Mouse (Mus musculus): ENCODE measurements around the gene Mlf2.

Mlf2 gene

DNA sequence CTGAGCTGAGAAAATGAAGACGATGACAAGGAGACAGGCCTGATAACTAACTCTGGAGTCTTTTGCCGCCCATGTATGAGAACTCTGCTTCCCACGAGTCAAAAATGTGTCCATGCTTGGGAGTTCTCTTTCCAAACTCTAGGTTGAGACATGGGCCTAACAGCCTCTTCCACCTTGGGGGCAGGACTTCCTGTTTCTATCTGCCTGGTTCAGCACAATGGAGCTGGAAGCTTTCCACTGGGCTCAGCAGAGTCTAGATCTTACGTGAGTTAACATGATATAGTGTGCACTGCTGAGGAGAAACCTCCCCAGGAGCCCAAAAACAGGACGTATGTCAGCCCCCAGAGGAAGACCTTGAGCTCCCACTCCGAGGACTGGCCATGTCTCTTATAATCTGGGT is 18.0 kb upstream of the Mlf2 start:
- DNase-seq = no peak

DNA sequence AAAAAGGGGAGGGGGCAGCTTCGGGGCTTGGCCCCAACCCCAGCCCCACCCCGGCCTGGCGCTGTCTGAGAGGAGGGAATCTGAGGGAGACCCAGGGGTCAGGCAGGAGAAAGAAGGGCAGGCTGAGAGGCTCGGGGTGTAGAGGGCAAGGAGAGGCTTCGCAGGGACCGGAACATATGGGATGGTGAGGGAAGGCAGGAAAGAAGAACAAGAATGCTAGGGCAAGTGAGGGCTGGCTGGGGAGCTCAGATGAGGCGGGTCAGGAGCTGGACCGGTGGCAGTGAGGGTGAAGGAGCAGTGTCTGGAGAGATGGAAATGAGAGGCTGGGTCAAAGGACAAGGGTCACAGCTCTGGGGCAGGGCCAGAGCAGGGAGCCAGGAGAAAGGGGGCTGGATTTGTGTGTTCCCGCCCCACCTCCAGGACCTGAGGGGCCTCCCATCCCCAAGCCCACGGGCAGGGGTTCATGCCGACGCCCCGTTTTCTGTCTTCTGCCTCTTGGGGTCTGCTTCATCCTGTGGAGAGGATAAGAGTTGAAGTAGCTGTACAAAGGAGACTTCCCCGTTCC is 17.4 kb upstream of the Mlf2 start:
- no peak for DNase-seq

DNA sequence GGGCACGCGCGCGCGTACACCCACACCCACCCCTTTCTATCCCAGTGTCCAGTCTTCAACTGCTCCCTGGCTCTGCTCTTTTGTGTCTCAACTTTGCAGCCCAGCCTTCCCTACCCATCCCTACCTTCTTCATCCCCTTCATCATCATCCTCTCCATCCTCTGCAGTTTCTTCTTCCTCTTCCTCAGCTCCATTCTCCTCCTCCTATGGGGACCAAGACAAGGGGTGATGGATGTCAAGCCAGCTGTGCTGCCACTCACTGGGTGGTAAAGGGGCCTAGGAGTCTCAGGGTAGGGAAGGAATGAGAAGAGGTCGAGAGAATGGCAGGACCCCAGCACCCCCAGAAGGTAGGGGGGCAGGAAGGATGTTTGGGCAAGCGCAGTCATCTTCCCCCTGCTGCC is 16.7 kb upstream of the Mlf2 start:
- no peak for DNase-seq

DNA sequence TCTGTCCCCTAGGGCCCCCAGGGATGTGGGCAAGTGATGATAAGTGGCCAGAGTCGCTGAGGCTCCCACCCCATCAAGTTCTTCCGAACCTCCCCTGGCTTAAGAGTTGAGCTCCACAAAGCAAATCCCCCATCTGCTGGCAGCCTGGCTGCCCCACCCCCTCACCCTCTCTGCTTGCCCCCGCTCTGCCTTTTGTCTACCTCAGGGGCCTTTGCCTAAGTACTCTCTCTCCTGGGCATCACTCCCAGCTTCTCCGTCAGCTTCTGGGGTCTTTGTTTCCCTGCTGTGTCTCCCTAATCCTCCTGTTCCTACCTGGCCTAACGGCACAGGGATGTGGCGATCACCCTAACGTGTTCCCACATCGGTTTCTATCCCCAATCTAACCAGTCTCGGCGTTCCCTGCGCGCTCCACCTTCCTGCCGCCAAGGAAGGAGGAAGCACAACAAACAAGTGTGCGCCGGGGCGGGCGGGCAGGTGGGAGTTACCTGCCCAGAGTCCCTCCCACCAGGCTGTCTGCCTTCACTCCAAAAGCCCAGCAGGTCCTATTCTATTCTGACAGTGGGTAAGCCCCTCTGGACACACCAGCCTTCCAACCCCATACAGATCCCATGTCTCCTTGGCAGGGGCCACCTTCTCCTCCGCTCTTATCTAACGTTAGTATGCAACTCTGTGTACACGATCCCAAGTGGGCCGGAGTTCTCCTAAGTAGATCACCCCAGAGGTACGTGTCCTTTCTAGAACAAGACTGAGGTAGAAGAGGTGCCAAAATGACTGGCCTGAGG is 15.8 kb upstream of the Mlf2 start:
- peak; percentile 55 for DNase-seq

DNA sequence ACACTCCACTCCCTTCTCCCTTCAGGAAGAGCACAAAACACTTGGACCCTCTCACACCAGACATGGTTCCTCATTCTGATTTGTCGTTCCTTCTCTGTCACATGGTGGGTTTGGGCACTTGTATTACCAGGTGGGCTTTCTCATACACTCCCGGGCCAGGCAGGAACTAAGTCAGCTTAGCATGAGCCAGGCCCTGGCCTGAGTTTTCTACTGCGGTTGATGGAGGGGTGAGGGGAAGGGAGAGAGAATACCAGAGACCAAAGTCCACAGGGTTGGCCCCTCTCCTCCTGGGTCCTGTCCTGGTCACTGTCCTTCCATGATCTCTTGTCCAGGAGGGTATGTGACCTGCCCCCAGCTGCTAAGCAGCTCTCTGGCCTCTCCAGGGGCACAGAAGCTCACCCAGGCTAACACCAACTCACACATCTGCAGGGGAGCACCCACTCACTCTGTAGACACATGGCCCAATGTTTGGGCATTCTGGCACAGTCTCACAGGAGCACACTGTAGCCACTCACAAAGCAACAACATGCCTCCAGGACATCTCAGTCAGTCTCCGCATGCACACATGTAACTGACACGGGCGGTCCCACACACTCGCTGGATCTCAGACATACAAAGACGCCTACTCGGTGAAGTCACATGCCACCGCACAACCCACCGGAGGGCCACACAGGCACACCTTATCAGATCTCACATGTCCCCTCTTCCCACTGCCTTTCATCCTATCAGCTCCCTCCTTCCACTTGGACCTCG is 15.1 kb upstream of the Mlf2 start:
- peak; percentile 43 to 54 for DNase-seq

DNA sequence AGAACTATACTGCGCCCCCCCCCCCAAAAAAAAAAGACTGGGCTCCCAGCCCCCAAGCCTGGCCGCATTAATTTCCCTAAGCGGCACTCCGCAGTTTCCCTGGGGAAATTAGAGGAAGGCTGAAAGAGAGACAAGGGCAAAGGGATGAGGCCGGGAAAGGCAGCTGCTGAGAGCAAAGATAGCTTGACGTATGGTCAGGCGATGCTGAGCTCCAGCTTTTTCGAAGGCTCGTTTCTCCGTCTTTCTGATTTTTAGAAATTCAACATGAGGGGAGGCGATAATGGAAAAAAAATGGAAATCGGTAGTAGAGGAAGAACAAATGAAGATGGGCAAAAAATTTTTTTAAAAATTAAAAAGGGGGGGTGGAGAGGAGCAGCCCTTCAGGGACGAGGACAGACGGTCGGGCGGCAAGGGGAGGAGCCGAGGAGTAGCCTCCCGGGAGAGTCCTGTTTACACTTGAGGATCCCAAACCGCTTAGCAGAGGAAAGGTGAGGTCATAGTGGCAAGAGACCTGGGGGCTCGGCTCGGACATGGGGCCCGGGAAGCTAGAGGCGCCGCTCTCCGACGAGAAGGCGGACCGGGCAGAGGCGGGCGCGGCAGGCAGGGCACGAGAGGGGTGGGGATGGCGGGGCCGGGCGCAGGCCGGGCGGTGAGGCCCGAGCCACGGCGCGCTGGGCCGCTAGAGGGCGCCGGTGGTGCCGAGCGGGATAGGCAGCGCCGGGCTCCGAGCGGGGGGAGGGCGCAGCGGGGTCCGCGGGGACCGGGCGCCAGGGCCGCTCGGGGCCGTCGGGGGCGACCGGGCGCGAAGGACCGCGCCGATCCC is 14.3 kb upstream of the Mlf2 start:
- DNase-seq = peak; percentile 93 to 99

DNA sequence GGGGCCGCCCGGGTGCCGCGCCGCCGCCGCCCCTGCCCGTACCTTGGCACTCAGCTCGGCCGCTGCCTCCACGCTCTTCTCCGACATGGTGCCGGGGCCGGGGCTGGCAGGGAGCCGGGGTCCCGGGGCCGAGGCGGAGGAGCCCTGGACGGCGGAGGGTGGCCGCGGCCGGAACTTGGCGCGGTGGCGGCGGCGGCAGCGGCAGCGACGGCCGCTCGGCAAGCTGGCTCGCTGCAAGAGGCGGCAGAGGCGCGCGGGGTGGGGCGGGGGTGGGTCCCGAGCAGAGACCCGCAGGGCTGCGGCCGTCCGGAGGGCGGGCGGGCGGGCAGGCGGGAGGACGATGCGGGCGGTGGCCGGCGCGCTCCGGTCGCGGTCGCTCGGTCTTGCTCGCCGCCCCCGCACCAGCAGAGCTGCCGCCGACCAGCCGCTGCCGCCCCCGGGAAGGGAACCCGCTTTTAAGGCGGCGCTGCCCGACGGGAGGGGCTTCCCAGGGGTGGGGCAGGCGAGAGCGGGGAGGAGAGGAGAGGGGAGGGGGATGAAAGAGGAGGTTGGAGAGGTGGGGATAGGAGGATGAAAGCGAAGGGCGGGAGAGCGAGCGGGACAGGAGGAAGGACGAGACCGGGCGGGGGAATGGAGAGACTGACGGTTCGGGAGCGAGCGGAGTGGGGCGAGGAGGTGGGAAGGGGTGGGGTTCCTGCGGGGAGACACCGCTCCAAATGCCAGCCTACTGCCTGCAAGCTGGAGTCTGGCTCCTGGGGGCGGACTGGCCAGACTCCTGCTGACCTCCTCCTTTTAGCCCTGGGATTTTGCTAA is 13.5 kb upstream of the Mlf2 start:
- peak; percentile 92 to 99 for DNase-seq

DNA sequence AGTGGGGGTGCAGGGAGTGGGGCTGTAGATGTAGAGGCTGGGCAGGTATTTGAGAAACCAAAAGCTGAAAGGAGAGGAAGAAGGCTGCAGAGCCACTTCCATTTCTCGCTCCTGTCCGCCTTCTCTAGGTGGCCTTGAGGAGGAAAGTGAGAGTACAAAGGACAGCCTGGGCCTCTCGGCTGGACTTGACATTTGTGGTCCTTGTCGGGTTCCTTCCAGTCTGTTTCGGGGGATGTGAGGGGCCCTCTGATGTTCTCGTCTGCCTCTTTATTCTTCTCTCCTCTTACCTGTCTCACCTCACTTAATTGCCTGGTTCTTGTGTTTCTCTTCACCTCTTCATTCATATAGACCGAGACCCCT is 12.9 kb upstream of the Mlf2 start:
- DNase-seq = no peak

DNA sequence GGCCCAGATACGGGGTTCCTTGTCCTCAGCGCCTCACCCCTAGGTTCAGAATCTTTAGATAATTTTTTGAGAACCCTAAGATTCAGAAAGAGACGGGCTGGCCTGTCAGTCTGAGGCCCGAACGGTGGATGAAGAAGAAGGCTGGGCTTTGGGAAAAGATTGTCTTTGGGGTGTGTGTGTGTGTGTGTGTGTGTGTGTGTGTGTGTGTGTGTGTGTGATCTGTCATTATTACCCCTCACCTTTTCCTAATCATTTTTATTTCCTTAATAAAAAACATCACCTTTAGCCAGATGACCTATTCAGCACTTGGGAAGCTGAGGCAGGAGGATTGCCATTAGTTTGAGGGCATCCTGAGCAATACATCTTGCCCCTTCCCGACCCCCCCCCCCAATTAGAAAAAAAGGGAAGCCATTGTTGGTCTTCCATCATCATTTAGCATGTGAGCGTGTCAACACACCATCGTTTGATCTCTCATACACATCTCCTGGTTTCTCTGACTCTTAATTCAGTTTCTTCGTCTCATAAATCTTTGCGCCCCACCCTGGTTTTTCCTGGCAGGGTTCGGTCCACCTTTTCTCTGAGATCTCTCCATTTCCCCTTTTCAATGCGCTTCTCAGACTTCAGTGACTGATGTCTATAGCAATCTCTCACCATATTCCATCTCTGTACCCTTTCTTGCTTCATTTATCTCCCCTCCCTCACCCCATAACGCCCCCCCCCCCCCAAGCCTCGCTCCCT is 12.1 kb upstream of the Mlf2 start:
- peak in 1 of 2 experiments; percentile 50 for DNase-seq

DNA sequence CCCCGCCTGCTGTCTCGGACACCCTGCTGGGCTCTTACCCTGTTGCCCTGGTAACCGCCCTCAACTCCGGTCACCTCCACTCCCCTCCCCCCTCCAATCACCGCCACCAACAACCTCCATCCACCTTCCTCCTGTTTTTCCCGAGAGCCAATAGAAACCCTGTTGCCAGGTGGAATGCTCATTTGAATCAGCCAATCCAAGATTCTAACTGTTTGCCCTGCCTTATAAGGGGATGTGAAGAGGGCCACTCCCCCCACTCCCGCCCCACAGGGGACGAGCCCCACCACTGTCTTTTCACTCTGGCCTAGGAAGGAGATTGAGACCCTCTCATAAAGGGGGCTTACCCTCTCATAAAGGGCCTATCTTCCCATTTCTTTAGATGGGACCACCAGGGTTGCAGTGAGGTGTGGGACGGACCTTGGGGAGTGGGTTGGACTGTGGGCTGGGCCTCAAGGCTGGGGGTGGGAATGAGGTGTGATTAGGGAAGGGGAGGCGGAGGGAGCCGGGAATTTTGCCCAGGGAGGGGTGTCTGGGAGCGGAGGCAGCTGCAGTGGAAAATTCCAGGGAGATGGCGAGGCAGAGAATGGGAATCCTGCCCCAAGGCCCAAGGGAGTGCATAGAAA is 11.4 kb upstream of the Mlf2 start, which contains the start of gene Ptms:
TSS of gene Ptms (minus strand) at position 409 of the 623 bp plus-strand sequence.
- peak; percentile 95 to 100 for DNase-seq

DNA sequence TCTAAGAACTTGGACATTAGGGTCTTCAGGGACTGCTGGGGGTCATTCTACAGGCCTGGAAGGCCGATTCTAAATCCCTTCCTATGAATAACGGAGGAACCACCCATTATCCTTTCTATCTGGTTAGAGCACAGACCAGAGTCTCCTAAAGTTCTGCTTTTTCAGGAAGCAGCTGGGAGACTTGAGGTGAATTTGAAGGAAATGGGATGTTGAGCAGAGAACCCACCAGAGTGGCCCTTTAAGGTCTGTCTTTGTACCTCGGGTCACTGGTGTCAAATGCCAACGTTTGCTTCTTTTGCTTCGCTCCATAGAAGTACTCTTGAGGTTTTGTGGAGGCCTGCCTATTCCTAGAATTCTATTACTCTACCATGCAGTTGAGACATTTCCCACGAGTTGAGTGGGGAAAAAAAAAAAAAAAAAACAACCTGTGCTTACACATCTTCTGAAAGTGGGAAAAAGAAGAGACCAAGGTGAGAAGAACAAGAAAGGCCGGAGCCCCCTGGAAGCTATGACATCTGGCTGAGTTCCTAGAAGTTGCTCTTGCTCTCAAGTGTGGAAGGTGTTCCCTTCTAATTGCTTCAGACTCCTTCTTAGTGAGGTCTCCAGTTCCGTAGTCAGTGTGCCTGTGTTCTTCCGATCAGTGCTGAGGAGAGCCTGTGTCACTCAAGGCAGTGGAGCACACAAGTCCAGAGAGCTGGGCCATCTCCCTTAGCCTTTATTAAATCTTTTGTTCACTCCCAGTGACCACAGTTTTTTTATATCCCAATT is 10.7 kb upstream of the Mlf2 start:
- DNase-seq = no peak

DNA sequence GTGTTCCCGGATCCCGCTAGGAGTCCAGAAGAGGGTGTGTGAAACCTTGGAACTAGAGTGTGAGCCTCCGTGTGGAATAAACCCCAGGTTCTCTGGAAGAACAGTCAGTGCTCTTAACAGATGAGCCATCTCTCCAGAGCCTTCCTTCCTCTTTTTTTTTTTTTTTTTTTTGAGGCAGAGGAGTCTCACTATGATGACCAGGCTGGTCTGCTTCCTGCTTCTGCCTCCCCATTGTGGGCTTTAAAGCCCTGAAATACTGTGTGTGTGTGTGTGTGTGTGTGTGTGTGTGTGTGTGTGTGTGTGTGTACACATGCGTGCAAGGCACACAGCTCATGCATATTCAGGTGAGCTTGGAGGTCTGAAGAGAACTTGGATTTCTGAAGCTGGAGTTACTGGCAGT is 9.6 kb upstream of the Mlf2 start:
- DNase-seq = no peak

DNA sequence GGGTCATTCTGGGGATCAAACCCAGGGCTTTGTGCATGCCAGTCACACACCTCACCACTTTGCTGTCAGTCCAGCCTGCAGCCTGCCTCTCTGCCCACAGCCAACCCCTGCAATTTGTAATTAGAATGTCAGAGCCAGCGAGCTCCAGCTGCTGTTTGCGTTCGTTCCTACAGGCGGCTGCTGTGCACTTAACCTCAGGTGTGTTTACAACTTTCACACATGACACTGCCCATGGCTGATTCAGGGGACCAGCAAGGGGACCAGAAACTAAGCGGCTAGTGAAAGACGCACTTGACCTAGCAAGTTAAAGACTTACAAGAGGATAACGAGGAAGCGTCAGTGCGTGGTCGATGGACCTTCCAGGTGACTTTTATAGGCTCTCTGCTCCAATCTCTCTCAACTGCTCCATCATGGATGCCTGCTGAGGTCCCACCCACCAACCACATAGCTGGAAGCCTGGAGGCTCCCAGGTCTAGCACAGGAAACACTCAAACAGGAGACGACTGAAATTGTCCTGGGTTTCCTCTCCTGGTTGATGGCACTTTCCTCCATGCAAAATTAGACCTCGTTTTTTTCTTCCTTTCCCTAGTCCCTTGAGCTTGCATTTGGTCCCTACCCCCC is 5.9 kb upstream of the Mlf2 start:
- DNase-seq = no peak

DNA sequence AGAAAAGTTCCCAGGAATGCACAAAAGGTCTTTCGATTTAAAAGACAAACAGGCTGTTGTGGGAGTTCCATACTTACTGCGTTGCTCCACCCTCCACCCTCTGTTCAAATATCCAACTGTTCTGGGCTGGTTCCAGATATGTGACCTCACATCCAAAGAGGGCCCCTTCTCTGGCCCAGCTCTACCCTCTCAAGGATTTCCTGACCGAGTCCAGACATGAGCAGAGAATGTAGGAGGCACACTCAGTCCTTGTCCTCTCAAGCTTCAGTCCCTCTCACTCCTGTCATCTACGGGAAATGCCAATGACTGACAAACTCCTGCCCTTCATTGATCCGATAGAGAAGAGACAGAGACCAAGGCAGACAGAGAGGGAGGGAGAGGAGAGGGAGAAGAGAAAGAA is 5.2 kb upstream of the Mlf2 start:
- DNase-seq = no peak

DNA sequence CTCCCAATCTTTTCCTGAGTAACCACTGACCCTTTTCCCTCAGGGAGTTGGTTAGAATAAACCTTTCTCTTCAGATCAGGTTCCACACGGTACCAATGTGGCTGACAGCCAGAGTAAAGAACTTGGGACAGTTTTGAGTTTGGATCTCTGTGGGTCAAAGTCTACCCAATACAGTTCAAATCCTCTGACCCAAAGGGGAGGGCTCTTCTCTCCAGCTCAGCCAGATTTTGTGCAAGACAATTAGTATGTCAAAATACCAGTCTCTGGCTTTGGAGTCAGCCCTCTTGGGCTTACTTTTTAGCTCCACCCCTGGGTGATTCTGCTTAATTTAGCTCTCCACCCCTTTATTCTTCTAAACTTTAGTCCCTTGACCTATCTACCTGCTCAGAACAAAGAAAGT is 955 bp upstream of the Mlf2 start:
- peak; percentile 15 to 34 for DNase-seq

DNA sequence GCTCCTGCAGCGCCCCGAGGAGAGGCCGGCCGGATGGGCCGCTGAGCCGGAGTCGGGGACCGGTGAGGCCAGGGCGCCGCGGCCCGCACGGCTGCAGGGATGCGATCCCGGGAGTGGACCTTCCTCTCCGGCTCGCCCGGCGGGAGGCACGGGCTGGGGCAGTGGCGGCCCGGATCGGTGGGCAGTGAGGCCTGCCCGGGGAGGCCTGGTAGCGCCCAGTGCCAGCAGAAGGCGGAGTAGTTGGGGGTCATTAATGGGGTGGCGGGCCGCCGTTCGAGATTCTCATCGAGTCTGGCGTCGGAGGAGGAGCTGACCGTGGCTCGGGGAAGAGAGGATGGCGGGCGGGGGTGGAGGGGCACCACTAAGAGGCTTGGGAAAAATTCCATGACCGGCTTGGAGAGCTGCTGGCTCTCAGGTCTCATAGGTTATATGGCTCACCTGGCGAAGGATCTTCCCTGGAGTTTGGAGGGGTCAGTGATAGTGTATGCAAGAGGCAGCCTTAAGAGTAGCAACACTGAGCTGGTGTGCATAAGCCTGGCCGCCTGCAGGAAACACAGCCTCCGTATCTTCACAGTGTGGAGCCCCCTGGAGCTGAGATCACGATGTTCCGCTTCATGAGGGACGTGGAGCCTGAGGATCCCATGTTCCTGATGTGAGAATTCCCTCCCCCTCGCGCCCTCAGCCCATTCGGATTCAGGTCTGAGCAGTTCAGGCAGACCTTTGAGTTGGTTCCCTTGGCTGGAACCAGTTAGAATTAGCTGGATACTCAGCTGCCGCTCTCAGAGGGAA is 533 bp downstream of the Mlf2 start:
- DNase-seq = peak; percentile 50 to 55

DNA sequence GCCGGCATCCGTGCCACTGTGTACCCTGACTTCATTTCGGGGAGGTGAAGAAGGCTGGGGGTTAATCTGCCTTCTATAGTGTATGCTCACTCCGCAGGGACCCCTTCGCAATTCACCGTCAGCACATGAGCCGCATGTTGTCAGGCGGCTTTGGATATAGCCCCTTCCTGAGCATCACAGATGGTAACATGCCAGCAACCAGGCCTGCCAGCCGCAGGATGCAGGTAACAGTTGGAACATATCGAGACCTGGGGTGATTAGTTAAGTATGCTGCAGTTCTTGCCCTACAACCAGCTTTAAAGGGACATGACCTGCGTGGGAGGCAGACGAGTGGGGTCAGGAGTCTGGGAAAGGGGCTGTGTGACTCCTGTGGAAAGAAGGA is 1.1 kb downstream of the Mlf2 start:
- peak; percentile 46 to 56 for DNase-seq

DNA sequence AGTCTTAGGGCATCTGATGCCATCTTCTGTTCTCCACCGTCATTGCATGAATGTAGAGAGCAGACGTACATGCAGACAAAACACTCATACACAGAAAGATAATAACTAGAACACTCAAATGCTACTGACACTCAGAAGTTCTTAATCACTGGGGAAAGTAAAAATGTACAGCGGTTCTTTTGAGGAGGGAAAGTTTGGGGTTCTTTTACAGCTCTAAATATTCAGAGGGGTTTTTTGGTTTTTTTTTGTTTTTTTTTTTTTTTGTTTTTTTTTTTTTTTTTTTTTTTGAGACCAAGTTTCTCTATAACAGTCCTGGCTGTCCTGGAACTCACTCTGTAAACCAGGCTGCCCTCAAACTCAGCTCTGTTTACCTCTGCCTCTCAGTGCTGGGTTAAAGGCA is 1.9 kb downstream of the Mlf2 start:
- no peak for DNase-seq

DNA sequence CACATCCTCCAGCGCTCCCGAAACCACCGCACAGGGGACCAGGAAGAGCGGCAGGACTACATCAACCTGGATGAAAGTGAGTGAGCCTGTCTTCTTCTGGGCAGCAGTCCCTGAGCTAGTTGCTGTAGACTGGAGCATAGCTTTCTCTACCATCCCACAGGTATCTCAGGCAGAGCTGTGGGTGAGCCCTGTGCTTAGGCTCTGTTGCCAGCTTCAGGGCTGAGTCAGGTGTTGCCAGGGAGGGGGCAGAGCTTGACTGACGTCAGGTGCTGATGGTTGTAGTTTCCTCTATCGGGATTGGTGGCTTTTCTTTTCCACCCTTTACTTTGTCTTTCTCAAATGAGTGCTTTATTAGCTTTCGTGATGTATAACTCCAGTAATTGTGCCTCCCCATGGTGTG is 3.5 kb downstream of the Mlf2 start:
- DNase-seq = peak in 1 of 2 experiments; percentile 33
